Mouse (Mus musculus) thymus, postnatal 4 days (tissue): ENCODE measurements around the gene Gm11627.
"Not testable (repeated sequence)": the region's sequence is repeated elsewhere in the genome, so short reads cannot be mapped to it uniquely, and the experiment has no call there.

ENCODE experiments used
- DNase-seq: peaks from one replicate; pipeline ENCODE4 v3.0.0; 2021

Gm11627 gene

GRCm38 (mm10) chr11:102602816-102603495 lies 23.7 kb upstream of the Gm11627 start:
- DNase-seq: no peak

- DNase-seq: no peak
Measured at GRCm38 (mm10) chr11:102599912-102600311, 20.7 kb upstream of the Gm11627 start.

GRCm38 (mm10) chr11:102595341-102595820 lies 16.1 kb upstream of the Gm11627 start:
- no peak for DNase-seq

GRCm38 (mm10) chr11:102587554-102587953 lies 8.3 kb upstream of the Gm11627 start:
- no peak for DNase-seq

DNA sequence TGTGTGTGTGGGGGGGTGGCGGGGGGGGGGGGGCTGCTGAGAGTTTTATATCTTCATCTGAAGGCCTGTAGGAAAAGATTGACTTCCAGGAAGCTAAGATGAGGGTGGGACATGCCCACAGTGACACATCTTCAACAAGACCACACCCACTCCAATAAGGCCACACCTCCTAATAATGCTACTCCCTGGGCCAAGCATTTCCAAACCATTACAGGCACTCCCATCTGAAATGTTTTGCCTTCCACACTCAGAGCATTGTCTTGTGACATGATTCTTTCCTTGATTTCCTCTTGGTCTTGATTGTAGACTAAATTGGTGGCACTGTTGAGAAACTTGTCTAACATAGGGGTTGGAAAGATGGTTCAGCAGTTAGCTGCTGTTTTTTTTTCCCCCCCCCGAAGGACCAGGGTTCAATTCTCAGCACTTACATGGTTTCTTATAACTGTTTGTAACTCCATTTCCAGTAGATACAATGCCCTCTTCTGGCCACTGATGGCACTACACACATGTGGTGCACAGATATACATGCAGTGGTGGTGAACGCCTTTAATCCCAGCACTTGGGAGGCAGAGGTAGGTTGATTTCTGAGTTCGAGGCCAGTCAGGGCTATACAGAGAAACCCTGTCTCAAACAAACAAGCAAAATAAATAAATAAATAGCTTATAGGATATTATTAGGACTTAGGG lies 7.3 kb upstream of the Gm11627 start:
- no peak for DNase-seq

- DNase-seq: no peak
Measured at GRCm38 (mm10) chr11:102582736-102583135, 3.5 kb upstream of the Gm11627 start.

GRCm38 (mm10) chr11:102582016-102582610 lies 2.9 kb upstream of the Gm11627 start:
- DNase-seq: no peak

- DNase-seq: no peak
Measured at GRCm38 (mm10) chr11:102581281-102582015, 2.2 kb upstream of the Gm11627 start.

GRCm38 (mm10) chr11:102580034-102580330 lies 721 bp upstream of the Gm11627 start:
- no peak for DNase-seq

DNA sequence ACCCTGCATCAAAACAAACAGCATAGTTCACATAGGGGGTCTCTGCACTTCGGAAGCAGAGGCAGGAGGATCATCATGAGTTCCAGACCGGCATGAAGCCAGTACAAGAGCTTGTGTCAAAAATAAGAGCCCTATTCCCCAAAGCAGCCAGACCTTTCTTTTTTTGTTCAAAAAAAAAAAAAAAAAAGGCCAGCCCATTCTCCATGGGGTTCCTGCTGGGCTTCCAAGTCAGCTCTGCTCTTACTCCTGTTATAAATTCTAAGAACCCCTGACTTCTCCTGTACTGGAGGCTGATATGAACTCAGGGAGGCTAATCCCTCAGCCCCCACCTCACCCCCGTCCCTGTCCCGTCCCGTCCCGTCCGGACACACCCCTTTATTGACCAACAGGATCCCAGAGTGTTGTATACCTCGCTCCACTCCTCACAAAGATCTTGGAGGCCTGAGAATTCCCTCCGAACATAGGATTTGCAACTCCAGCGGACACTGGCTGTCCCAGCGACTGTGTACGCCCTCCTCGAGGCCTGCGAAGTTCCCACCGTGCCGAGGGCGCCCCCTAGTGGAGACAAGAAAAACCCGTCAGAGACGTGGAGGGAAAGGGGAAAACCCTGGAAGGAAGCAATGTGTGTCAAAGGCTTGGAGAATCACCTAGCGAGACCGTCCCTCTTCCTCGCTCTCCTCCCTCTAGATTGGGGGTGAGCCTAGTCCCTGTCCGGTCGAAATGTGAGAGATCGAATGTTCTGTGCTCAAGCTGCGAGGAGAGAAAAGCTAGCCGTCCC lies 731 bp downstream of the Gm11627 start:
- DNase-seq: peak; percentile 90

DNA sequence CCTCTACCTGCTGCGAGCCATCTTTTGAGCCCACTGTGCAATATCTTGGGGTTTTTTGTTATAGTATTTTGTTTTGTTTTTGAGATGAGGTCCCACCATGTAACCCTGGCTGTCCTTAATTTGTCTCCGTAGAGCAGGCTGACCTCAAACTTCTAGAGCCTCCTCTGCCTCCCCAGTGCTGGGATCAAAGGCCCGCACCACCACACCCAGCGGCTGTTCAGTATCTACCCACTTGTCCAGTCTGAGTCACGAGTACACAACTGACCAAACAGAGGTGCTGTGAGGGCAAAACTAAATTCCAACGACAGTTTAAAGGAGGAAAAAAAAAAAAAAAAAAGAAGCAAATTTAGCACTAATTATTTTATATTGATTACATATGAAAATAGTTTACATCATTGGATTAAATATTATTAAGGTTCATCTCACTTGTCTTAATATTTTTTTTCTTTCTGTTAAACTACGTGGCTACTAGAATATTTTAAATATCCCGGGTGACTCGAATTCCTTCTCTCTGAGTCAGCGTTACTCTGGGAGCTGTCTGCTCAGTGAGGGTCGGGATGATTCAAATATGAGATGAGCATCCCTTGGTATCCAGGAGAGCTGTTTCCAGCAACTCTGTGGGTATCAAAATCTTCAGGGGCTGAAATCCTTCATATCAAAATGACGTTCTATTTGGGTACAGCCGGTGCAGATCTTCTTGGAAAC lies 3.1 kb downstream of the Gm11627 start:
- DNase-seq: no peak

DNA sequence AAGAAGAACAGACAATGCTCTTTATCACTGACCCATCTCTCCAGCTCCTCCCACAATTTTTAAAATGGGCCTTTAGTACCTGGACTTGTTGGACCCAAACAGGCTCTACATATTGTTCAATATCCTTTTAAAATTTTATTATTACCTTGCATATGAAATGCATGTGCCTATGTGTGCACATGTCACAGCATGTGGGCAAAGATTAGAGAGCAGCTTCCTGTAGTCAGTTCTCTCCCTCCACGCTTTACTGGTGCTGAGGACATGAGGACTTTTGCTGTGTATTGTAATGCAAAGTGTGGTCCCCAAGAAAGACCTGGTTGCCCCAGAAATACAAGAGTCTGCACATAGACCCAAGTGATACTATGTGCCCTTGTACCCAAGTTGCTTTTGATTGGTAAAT lies 4.2 kb downstream of the Gm11627 start:
- no peak for DNase-seq

GRCm38 (mm10) chr11:102572866-102573663 lies 6.2 kb downstream of the Gm11627 start:
- DNase-seq: peak; percentile 93

DNA sequence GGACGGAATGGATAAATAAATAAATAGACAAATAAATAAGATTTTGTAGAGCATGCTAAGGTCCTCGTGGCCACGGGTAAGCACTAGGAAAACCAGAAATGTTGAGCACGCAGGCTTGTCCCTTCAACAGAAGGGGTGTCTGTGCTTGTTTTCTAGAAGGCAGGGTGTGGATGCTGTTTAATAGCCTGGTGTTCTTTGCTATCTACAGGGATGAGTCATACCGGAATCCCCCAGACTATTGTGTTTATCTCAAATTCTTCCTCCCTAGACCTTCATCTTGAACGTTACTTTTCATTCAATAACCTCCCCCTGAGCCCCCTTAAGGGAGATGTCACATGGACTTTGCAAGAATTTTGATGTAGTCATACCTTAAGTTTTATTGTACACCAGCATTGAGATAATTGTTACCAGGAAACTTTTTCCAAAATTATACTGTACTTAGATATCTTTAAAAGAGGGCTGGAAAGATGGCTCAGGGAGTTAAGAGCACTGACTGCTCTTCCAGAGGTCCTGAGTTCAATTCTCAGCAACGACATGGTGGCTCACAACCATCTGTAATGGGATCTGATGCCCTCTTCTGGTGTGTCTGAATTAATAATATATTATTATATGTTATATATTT lies 10.4 kb downstream of the Gm11627 start:
- DNase-seq: no peak

- DNase-seq: peak; percentile 38
Measured at GRCm38 (mm10) chr11:102568191-102568590, 11.1 kb downstream of the Gm11627 start.

GRCm38 (mm10) chr11:102567723-102568122 lies 11.5 kb downstream of the Gm11627 start:
- DNase-seq: no peak

- no peak for DNase-seq
Measured at GRCm38 (mm10) chr11:102567157-102567556, 12.1 kb downstream of the Gm11627 start.

- no peak for DNase-seq
Measured at GRCm38 (mm10) chr11:102566290-102566689, 13.0 kb downstream of the Gm11627 start.

DNA sequence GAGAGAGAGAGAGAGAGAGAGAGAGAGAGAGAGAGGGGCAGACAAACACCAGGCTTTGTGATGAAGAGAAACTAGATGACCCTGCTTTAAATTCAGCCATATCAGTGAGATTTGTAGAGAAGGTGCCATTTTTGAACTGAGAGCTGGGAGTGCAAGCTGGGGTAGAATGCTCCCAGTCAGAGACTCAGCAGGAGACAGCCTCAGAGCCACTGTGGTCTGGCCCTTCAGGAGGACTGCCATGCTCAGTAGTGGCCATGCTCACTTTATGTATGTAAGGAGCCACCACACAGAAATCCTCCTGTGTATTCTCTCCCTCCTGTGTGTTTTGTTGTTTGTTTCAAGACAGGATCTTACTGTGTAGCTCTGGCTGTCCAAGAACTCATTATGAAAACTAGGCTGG lies 13.5 kb downstream of the Gm11627 start:
- no peak for DNase-seq

DNA sequence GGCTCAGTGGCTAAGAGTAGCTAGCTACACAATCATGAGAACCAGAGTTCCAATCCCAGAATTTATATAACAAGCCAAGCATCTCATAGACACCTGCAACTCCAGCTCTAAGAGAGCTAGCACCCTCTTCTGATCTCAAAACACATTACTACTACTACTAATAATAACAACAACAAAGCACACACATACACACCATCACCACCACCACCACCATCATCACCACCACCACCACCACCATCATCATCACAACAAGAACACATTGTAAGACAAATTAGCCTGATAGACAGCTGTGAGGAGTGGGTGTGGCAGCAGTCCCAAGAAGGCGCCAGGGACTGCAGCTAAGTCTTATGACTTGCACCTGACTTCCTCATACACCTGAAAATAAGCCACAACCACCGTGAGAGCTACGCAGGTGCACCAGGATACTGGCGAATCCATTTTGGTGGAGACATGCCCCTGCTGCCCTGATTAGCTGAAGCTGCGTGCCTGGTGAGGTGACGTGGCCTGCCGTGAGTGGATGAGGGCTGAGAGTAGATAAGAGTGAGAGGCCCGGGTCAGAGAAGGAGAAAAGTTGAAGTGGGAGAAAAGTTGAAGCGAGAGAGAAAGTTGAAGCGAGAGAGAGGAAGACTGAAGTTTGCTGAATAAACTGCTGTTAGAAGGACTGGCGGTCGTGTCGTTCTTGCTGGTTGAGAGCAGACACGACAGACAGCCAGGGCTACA lies 14.1 kb downstream of the Gm11627 start:
- not testable (repeated sequence) for DNase-seq
